10 mouse cellular contexts compared by ENCODE assay signal in genomic region chr5:124943181-124943792, GRCm38 (mm10). TPM values are rescaled to one million over a fixed set of nuclear protein-coding genes. Genes with fewer than 3 reads are reported as not detected.
DNase-seq lines count a peak whose midpoint lies in the region; ATAC-seq and TF ChIP-seq lines count a peak whose summit lies in the region.
"Had no signal": no experiment of that assay in that cellular context is flagged by ENCODE, and none has a peak within 500 bp of the region (broad histone marks: within the 10 kb centered on the region; RNA-seq: fewer than 3 reads in every experiment).

No protein-coding gene starts in this region.

- intact Hi-C loops in heart, postnatal 14 days (cut with DNase I), result loop anchor here (2.0 kb wide), 1 partner anchor 164 kb away; no protein-coding TSS in a partner anchor

- peaks cover 7% of the 10 kb centered on the region; the same call in 1 of the 2 replicates for H3K4me1 ChIP-seq in heart, embryonic 11.5 days (ENCODE audit: control insufficient read depth, insufficient read depth, low read length)
- peaks cover 4% of the 10 kb centered on the region; the same call in 1 of the 2 replicates for H3K4me1 ChIP-seq in spleen, adult 2 months (ENCODE audit: control insufficient read depth, insufficient read depth, insufficient read length)
- H3K4me1 ChIP-seq in hindbrain, embryonic 14.5 days (replicated peaks; ENCODE audit: control insufficient read depth, insufficient read depth, low read length), result no peaks in the 10 kb centered on the region
- H3K4me1 ChIP-seq in intestine, embryonic 16.5 days (ENCODE audit: control insufficient read depth, insufficient read depth, low read length), result no peaks in the 10 kb centered on the region

- no peaks in the 10 kb centered on the region for H3K36me3 ChIP-seq in heart, embryonic 11.5 days (ENCODE audit: control insufficient read depth, insufficient read depth, low read length)
- H3K36me3 ChIP-seq in spleen, adult 2 months (ENCODE audit: control insufficient read depth, insufficient read depth, low read length), result no peaks in the 10 kb centered on the region
- H3K36me3 ChIP-seq in hindbrain, embryonic 14.5 days (replicated peaks; ENCODE audit: control insufficient read depth, insufficient read depth), result no peaks in the 10 kb centered on the region
- H3K36me3 ChIP-seq in intestine, embryonic 16.5 days (ENCODE audit: control insufficient read depth, insufficient read depth, low read length), result no peaks in the 10 kb centered on the region

- no peak for TF ChIP-seq CTCF in spleen, adult 2 months (IDR thresholded peaks at IDR 0.05; ENCODE audit: extremely low read depth, insufficient read depth, insufficient read length, insufficient replicate concordance)

- H3K27ac ChIP-seq in heart, embryonic 11.5 days (ENCODE audit: low read depth, low read length), result no peak overlapping the region
- peak overlapping the region; percentile 19; the same call in 1 of the 2 replicates for H3K27ac ChIP-seq in spleen, adult 2 months (ENCODE audit: insufficient read depth, low read length)
- H3K27ac ChIP-seq in hindbrain, embryonic 14.5 days, result no peak overlapping the region
- H3K27ac ChIP-seq in intestine, embryonic 16.5 days (ENCODE audit: low read length), result no peak overlapping the region
- H3K27ac ChIP-seq: macrophage had no signal

- no peak for TF ChIP-seq POLR2A in spleen, adult 2 months (IDR thresholded peaks at IDR 0.05; ENCODE audit: low read depth, low read length)

- DNase-seq in heart, postnatal 14 days, result no peak
- DNase-seq in spleen, adult 2 months (ENCODE audit: low read depth in 1 of 2, low spot score in 2 of 2), result no peak
- no peak for DNase-seq in spleen, postnatal 10 days (ENCODE audit: low spot score in 2 of 2)
- peak; percentile 42 for DNase-seq in hindbrain, embryonic 14.5 days (ENCODE audit: low spot score)
- DNase-seq in thymus, postnatal 36 days, result peak; percentile 16 to 28
- DNase-seq in spleen, postnatal 4 days (ENCODE audit: low spot score in 2 of 2), result no peak

- H3K9ac ChIP-seq in heart, embryonic 11.5 days (ENCODE audit: low read depth, low read length), result no peak overlapping the region
- no peak overlapping the region for H3K9ac ChIP-seq in hindbrain, embryonic 14.5 days
- no peak overlapping the region for H3K9ac ChIP-seq in intestine, embryonic 16.5 days (ENCODE audit: low read depth, low read length)

- no peak overlapping the region for H3K4me2 ChIP-seq in heart, embryonic 11.5 days
- no peak overlapping the region for H3K4me2 ChIP-seq in hindbrain, embryonic 14.5 days (replicated peaks)
- no peak overlapping the region for H3K4me2 ChIP-seq in intestine, embryonic 16.5 days (ENCODE audit: low read depth, low read length)

- H3K9me3 ChIP-seq in heart, embryonic 11.5 days (replicated peaks; ENCODE audit: control insufficient read depth, low read length), result no peaks in the 10 kb centered on the region
- peaks cover 11% of the 10 kb centered on the region; the same call in 1 of the 2 replicates for H3K9me3 ChIP-seq in hindbrain, embryonic 14.5 days (ENCODE audit: control insufficient read depth, low read length)
- peaks cover 4% of the 10 kb centered on the region for H3K9me3 ChIP-seq in intestine, embryonic 16.5 days (ENCODE audit: control insufficient read depth, low read length)

- 0 out of 2 replicates have a peak, but pooled peaks have one; percentile 31 for ATAC-seq in heart, embryonic 11.5 days (replicated peaks; ENCODE audit: insufficient number of reproducible peaks, low FRiP score, low TSS enrichment)
- 0 out of 2 replicates have a peak, but pooled peaks have one; percentile 48 for ATAC-seq in hindbrain, embryonic 14.5 days (ENCODE audit: low FRiP score)
- no peak for ATAC-seq in intestine, embryonic 16.5 days

- H3K4me3 ChIP-seq in heart, embryonic 11.5 days (ENCODE audit: low read depth, low read length), result no peak overlapping the region
- no peak overlapping the region for H3K4me3 ChIP-seq in spleen, adult 2 months (ENCODE audit: extremely low read depth, insufficient read depth, insufficient read length)
- no peak overlapping the region for H3K4me3 ChIP-seq in hindbrain, embryonic 14.5 days (replicated peaks; ENCODE audit: low read length)
- H3K4me3 ChIP-seq in intestine, embryonic 16.5 days (ENCODE audit: low read length), result no peak overlapping the region

- WGBS in heart, embryonic 11.5 days (ENCODE audit: insufficient replicate concordance), result 74% methylated on average over 12 of the region's 12 CpGs
- 92% methylated on average over 12 of the region's 12 CpGs for WGBS in spleen, adult 2 months
- WGBS in hindbrain, embryonic 14.5 days, result 47% methylated on average over 12 of the region's 12 CpGs
- 79% methylated on average over 12 of the region's 12 CpGs for WGBS in intestine, embryonic 16.5 days

- no peaks in the 10 kb centered on the region for H3K27me3 ChIP-seq in heart, embryonic 11.5 days (ENCODE audit: control insufficient read depth, insufficient read depth, low read length)
- H3K27me3 ChIP-seq in spleen, adult 2 months (ENCODE audit: control insufficient read depth, insufficient read depth, low read length), result no peaks in the 10 kb centered on the region
- H3K27me3 ChIP-seq in hindbrain, embryonic 14.5 days (ENCODE audit: control insufficient read depth, insufficient read depth, low read length), result no peaks in the 10 kb centered on the region
- H3K27me3 ChIP-seq in intestine, embryonic 16.5 days (replicated peaks; ENCODE audit: control insufficient read depth, insufficient read depth, low read length), result no peaks in the 10 kb centered on the region

RNA-seq across cellular contexts. Expression of gene Rflna, which starts 59.7 kb away (rescaled TPM):
- polyA plus RNA-seq in heart, embryonic 11.5 days (2014; fragmentation: Nextera tagmentation; extraction: Ambion mirVana), result 1.0 and 1.1 TPM in 2 replicates
- total RNA-seq in heart, postnatal 14 days (2021), result under 1 TPM; 0.39 to 0.60 TPM
- polyA plus RNA-seq in spleen, adult 2 months (2012; rRNA removed), result 0.54 and 0.93 TPM in 2 replicates
- polyA plus RNA-seq in hindbrain, embryonic 14.5 days (2014; fragmentation: Nextera tagmentation; extraction: Ambion mirVana), result 5.8 and 6.4 TPM in 2 replicates
- 1.5 and 1.7 TPM in 2 replicates for polyA plus RNA-seq in intestine, embryonic 16.5 days (2015; fragmentation: Nextera tagmentation; extraction: Ambion mirVana)
- total RNA-seq: hematopoietic stem cell, adult 5-6 weeks had no signal
- polyA plus RNA-seq: macrophage had no signal

Comparison
In these comparisons a context has a peak if more than half of its experiments do, and no peak if none do; other contexts are left out.
1. DNase-seq: peak in hindbrain, embryonic 14.5 days (single experiment) and thymus, postnatal 36 days (2 of 2); none in heart, postnatal 14 days (0 of 2), spleen, adult 2 months (0 of 2), spleen, postnatal 10 days (0 of 2) and spleen, postnatal 4 days (0 of 2).